Mouse (Mus musculus): ENCODE data around the gene Chpf2.

DNA sequence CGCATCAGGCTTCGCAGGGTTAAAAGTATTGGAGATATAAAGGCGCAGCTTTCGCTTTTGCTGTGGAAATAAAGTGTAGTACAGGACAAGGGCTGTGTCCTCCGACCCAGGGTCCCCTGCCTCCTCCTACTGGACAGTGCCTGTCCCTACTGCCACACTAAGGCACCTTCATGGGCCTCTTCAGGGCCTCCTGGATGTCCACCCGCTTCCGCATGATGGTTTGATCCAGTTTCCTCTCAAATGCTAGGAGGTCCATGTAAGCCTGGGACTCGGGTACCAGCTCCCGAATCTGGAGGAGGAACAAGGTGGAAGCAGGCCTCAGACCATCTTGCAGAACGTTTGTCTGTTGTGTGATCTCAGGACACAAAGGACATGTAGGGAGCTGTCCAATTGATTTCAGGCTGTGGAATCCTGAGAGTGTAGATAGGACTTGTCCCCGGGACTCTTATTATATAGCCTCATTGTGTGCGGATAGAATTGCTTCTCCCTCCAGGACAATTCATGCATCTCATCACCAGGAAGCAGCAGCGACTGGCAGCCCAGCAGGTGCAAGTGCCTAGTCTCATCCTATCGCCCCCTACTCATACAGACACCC, 9.3 kb downstream of the Chpf2 start:
- TF ChIP-seq CTCF (IDR thresholded peaks at IDR 0.05; ENCODE audit: insufficient read depth, low read length) (no peak), POLR2A (IDR thresholded peaks at IDR 0.05; ENCODE audit: borderline replicate concordance, extremely low read depth, low read depth, low read length) (no peak)

Measured in lung, adult 2 months (tissue).